Mouse (Mus musculus): ENCODE results near the gene Klhl2.
A peak's percentile ranks its signal among the peaks of the same experiment; 100 is the strongest.

Gene Klhl2

DNA sequence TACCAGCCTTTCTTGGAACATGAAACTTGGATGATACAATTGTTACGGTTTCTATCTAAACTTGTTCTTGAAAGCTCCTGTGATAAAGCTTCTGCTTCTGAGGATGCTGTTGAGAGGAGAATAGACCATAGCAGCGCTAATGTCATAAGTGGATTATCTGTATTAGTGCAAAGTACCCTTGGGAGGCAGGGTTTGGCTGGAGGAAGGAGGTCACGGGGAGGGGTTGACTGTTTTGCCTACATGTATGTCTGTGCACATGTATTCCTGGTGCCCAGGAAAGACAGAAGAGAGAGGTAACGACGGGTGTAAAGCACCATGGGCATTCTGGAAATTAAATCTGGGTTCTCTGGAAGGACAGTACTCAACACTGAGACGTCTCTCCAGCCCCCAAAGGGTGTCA lies 75.7 kb downstream of the Klhl2 start:
- DNase-seq (ENCODE audit: extremely low read depth, insufficient read length, low spot score) = no peak

DNA sequence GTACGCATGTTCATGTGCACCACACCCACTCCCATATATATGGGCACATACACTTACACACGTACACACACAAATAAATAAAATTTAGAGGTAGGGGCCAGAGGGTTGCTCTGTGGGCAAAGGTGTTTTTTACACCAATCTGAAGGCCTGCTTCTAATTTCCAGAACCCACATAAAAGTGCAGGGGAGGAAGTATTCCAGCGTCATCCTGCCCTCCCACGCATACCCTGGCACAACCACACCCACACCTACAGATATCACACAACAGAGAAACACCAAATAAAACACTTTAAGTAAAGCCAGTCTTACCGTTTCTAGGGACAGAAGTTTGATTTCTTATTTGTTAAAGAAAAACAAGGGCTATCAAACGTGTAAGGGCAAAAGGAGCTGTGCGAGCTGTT lies 79.0 kb downstream of the Klhl2 start:
- DNase-seq (ENCODE audit: extremely low read depth, insufficient read length, low spot score) = no peak

DNA sequence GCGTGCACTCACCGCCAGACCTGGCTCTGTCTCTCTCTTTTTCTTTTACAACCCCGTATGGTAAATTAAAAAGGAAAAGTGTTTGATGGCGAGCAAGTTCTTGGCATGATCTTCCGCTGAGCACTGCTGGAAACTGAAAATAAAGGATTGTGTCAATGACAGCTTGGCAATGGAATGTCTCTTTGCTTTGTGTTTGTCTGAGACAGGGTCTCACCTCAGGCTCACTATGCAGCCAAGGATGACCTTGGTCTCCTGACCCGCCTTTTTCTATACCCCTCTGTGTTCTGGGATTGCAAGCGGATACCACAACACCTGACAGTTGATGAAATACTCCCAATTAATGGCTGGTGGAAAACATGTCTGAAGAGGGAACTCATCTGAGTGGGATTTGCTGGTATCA lies 80.2 kb downstream of the Klhl2 start:
- DNase-seq (ENCODE audit: extremely low read depth, insufficient read length, low spot score) = no peak

DNA sequence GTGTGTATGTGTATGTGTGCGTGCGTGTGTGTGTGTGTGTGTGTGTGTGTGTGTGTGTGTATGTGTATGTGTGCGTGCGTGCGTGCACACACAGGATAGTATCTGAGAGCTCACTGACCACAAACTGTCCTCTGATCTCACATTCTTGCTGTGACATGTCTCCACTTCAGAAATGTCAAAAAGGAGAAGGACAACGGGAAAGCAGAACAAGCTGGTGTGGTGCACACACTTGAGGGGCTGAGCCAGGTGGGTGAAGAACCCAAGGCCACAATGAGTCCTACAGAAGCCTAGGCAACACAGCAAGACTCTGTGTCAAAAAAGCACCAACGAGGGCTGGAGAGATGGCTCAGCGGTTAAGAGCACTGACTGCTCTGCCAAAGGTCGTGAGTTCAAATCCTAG lies 81.2 kb downstream of the Klhl2 start:
- no peak for DNase-seq (ENCODE audit: extremely low read depth, insufficient read length, low spot score)

DNA sequence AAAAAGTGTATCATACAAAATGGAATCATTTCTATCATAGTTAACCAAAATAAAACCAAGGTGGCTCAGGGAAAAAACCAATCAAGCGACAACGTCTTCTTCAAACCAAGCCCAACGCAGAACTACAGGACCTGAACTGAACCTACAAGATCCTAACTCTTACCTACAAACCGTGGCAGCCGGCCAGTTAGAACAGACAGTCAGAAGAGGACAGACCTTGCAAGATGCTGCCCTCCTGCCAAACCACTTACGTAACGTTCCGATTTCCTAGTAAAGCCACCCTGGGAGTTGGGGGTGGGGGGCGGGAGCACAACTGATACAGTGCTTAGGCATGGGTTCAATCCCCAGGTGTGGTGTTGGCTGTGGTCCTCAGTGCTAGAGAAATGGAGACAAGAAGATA lies 82.8 kb downstream of the Klhl2 start:
- DNase-seq (ENCODE audit: extremely low read depth, insufficient read length, low spot score) = no peak

DNA sequence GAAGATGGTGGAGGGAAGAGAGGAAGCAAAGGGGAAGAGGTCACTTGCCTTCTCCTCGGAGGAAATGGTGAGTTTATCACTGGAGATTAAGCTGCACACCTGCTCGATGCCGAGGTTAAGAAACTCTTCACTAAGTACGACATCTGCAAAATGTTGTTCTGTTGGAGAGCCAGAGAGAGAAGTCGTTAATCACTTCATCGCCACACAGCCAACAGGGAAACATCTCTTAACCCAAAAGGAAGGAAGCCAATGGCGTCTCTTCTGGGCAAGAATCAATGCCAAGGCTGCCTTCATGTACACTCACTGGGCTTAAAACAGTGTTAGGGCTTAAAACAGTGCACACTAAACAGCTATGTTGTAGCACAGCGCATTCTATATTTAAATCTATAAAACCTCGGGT lies 85.7 kb downstream of the Klhl2 start:
- DNase-seq (ENCODE audit: extremely low read depth, insufficient read length, low spot score) = no peak

DNA sequence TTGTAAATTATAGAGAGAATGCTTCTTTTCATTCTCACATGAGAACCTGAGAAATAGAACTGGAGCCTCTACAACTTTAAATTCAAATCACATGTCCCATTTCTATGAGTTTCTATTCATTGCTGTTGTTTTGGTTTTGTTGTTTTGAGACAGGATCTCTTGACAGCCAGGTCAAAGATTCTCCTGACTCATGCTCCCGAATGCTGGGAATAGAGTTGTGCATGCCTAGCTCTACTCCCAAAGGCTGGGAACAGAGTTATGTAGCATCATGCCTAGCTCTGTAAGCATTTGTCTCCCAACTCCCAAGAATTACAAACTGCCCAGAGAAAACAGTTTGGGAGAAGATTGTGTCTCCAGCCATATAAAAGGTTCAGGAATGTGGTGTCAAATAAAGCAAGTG lies 87.1 kb downstream of the Klhl2 start:
- DNase-seq (ENCODE audit: extremely low read depth, insufficient read length, low spot score) = no peak

DNA sequence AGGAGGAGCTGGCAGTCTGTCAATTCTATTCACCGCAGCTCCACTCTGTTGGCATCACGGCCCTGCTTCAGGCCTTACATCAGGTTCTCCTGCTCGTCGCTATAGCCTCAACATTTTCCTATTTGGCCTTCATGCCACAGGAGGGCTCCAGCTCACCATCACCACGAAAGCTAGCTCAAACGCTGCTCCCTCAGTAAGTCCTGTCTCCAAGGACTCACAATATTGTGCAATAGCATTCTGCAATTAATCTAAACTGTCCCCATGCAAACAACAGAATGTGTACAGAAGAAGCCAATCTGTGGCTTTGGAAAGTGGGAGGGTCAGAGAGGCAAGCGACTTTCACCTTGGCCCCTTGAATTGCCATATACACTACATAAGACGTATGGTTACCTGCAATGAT lies 88.4 kb downstream of the Klhl2 start:
- no peak for DNase-seq (ENCODE audit: extremely low read depth, insufficient read length, low spot score)

DNA sequence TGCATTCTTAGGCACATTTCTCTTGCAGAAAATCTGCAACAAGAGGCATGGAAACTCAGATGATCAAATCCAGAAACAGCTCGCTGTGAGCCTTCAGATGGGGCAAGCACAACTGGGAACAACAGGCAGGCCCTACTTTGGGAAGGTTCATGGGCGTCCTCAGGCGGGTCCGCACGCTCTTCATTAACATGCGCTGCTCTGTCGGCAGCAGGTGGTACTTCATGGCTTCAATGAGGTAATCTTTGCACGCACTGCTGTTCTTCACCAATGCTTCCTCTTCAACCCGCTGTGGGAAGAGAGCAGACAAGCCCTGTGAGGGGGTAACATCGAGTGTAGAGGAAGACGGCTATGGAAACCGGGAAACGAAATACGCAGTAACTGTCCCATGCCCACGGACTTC lies 91.9 kb downstream of the Klhl2 start:
- DNase-seq (ENCODE audit: extremely low read depth, insufficient read length, low spot score) = no peak

DNA sequence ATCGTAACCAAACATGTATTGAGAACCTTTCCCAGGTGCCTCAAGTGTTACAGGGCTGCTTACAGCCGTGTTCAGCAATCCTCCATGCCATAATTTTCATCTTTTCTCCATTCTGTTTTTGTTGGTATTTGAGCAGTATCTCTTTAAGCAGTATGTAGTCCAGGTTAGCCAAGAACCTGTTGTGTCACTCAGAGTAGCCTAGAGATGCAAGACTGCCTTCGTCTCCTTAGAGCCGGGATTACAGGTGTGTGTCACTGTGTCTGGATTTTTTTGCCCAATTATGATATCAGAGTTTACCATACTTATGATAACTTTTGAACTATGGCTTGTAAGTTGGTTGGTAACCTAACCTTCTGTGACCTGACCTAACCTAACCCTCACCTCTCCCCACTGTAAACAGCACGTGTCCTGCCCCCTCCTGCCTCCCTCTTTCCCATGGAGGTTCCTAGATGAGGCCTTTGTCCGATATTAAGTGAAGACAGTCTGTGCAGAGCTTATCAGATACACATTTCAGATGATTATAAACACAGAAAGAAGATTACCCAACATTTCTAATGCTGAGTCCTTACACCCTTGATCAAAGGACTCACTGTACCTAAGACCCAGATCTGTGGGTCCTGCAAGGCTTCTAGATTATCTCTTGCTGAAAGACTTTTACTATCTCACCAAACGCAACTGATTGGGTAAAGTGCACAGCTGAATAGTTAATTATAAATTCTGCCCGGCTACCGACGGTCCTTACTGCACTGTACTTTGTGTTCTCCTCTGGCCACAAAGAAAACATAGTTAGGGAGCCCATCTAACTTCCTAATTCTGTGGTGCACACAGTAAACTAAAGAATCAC lies 103.4 kb downstream of the Klhl2 start:
- no peak for DNase-seq (ENCODE audit: extremely low read depth, insufficient read length, low spot score)

DNA sequence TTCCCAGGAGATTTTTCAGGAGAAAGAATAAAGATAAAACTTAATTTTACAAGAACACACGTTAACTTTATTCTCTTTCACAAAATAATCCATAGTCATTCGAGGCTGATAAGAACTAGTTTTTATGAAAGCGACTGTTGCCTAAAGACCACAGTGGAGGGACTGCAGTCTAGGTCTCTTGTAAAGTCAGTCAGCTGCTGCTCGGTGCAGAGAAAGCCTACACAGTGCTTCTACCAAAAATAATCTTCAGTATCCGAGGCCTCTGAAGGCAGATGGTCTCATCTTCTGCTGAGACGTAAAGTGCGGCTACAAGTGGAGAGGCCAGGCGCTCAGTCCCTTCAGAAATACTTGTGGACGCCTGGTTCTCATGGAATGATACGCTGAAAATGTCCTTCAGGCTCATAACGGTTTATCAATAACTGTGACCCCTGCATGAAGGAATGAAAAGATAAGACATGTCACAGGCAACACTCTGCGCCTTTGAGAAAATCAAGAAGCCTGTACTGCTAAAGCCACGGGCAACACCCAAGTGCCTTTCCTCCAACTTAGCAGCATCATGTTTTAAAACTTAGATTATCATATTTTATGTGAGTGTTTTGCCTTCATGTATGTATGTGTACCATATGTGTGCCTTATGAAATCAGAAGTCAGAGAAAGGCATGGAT lies 109.1 kb downstream of the Klhl2 start:
- DNase-seq (ENCODE audit: extremely low read depth, insufficient read length, low spot score) = no peak

DNA sequence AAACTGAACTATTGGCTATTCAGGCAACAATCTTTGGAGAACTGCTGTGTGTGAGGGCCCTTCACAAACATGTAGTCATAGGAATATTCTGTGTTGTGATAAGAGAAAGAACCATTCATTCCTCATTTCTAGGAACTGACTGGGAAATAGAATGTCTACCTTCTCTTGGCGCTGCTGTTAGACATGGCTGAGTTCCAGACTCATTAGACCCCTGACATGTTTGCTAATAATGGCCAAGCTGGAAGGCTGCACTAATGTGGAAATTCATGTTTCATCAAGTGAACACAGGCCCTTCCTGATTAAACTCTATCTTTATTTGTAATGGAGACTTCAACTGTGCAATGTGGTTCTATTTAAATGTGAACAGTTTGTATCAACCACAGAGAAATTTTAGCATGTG lies 110.9 kb downstream of the Klhl2 start:
- DNase-seq (ENCODE audit: extremely low read depth, insufficient read length, low spot score) = no peak

DNA sequence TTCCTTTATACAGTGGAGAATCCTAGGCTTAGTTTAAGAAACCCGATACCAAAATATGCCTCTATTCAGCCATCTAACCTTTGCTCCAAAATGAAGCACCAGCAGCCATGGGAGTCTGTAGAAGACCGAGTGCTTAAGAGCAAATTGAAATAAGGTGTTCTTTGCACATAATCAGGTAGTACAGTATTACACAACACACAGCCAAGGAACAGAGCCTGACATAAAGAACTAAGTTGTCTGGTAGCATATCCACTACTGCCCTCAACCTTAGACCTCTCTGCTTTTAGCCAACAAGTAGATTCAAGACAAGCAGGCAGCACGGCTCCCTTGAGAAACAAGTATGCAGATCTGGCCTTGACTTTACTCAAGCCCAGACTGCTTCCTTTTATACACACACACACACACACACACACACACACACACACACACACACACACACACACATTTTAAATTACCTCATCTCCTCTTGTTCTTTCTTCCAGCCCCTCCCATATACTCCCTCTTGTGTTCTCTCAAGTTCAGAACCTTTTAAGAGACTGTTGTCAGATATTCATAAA lies 113.0 kb downstream of the Klhl2 start:
- no peak for DNase-seq (ENCODE audit: extremely low read depth, insufficient read length, low spot score)

DNA sequence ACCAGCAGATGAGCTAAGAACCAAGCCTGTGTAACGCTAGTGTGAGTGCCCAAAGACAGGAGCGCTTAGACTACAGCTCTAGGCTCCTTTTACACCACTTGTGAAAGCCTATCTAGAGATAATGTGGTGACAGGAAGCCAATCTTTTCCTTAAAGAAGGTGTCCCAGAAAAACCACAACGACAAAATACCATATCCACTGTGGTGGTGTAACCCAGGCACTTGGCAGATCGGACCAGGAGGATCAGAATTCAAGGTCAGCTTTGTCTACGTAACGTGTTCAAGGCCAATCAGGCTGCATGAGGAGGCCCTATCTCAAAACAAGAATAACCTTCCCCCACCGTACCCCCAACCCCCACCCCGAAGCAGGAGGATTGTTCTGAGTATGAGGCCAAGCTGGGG lies 114.7 kb downstream of the Klhl2 start:
- no peak for DNase-seq (ENCODE audit: extremely low read depth, insufficient read length, low spot score)

DNA sequence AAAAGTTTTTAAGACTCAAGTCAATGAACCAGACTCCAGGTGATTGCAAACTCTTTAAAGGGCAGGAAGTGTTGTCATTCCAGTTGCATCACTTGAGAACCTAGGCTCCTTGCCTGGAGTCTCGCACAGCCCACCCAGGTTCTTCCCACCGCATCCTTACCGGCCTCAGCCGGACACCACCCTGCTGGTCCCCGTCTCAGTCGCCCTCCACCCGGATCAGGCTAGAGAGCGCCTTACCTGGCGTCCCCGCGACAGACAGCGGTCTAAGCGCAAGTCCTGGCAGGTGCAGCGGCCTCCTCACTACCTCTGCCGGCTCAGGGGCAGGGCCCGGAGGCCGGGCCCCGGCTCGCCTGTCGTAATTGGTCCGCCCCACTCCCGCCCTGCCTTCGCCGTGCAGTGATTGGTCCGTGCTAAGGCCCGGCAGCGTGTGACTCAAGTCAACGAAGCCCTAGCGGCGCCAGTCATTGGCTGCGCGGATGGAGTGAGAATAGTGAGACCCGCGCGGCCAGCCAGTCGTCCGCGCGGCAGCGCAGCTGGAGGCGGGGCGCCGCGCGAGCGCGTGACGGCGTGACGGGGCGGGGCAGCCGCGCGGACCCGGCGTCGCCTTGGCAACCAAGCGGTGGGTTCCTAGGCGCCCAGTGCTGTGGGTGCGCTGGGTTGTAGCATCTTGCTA lies 116.4 kb downstream of the Klhl2 start, which contains the start of gene Msmo1:
TSS of gene Msmo1 (minus strand) at position 522 of the 673 bp plus-strand sequence.
- peak; percentile 98 for DNase-seq (ENCODE audit: extremely low read depth, insufficient read length, low spot score)

DNA sequence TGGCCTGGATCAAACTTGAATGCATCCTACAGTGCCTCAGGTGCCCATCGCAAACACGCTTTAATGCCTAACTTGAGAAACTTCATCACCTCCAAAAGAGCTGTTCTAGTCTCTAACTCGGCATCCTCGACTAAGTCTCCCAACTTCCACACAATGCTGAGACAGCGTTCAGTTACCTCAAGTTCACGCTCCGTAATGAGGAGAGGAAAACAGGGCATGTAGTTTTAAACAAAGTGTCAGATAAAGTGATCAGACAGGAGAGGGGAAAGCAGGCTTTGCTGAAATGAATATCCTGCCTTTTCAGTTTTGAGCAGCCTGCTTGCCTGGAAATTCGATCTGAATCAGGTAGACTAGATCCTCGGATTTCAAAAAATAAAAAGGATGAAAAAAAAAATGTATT lies 117.2 kb downstream of the Klhl2 start:
- DNase-seq (ENCODE audit: extremely low read depth, insufficient read length, low spot score) = no peak

DNA sequence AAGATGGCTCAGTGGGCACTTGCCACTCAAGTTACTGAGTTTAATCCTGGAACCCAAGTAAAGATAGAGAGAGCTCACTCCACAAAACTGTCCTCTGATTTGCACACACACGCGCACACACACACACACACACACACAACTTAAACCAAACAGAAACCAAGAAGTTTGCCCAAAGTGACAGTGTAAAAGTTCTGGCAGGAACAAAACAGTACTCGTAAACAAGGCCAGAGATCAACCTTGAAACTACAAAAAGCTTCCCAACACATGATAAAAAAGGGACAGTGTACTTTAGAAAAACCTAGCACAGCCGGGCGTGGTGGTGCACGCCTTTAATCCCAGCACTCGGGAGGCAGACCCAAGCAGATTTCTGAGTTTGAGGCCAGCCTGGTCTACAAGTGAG lies 121.7 kb downstream of the Klhl2 start:
- no peak for DNase-seq (ENCODE audit: extremely low read depth, insufficient read length, low spot score)

DNA sequence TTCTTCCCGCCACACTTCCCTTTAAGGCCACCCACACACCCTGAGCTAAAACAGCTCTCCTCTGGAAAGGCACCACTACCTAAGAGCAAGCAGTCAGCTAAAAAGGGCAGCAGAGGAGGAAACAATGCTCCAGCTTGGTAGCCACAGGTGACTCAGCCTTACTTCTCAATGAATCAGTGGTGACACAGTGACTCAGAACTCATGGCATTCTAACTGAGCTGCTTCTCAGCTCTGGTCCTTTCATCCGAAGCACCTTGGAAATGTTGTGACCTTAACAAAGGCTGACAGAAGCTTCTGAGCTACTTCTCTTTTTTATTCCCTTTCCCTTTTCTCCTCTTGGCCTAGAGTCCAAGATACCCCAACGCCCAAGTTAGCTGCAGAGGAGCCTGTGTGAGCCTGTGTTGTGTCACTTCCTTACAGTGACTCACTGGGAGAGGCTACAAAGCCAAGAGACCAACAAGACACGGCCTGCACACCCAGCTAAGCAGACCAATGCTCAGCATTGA lies 123.6 kb downstream of the Klhl2 start:
- peak; percentile 77 for DNase-seq (ENCODE audit: extremely low read depth, insufficient read length, low spot score)

DNA sequence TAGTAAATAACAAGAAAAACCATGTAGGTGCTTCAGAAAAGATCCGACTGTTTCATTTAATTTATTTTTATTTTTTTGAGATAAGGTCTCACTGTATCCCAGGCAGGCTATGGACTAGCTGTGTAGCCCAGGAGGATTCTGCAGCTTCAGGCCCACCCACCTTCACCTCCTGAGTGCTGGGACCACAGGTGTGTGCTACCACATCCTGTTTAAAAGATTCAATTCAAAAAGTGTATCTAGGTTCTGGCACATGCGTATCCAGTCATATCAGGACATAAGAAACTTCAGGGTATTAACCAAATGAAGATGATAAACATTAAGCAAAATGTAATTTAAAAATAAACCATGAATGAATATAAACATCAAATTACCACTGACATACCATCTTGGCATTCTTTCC lies 126.6 kb downstream of the Klhl2 start:
- DNase-seq (ENCODE audit: extremely low read depth, insufficient read length, low spot score) = no peak

DNA sequence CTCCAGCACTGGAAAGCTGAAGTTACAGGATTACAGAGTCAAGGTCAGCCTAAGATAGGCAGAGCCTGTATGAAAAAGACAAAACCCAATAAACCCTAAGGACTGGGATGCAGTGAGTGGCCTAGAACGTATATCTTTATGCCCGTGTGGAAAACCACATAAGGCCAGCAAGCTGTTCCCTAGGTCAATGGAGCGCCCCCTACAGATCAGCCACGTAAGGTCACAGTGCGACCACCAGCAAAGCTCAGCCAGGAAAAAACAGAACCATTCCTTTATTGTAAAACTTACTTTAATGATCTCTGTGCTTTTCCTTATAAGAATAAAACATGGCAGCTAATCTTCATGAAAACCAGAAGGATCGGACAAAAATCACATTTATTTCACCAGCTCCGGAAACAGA lies 131.9 kb downstream of the Klhl2 start:
- DNase-seq (ENCODE audit: extremely low read depth, insufficient read length, low spot score) = no peak

DNA sequence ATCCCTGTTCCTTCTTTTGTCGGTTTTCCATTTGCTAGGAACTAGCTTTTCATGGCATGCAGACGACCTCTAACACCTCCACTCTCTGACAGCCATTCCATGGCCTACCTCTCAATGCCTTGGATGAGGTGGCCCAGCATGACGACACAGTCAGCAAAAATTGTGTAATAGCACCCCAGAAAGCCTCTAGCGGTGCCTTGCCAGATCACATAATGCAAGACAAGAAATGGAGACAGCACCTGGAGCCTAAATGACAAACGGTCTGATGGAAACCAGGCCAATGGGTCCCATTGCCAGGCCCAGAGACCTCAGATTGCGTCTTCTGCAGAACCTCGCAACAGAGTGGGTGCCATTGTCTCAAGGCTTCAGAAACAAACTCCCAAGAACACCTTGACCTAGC lies 137.3 kb downstream of the Klhl2 start:
- DNase-seq (ENCODE audit: extremely low read depth, insufficient read length, low spot score) = no peak
